Mouse (Mus musculus): ENCODE data around the gene Fmo5.
A peak's percentile ranks its signal among the peaks of the same experiment; 100 is the strongest.

Gene Fmo5

GRCm38 (mm10) chr3:97628391-97629001, at the start of gene Fmo5:
Fmo5 (plus strand) TSS chr3:97628804.
- no peak for DNase-seq

GRCm38 (mm10) chr3:97585383-97586160, 43.0 kb upstream of the Fmo5 start:
- peak; percentile 70 for DNase-seq

GRCm38 (mm10) chr3:97587656-97588055, 40.9 kb upstream of the Fmo5 start:
- DNase-seq: no peak

GRCm38 (mm10) chr3:97590699-97591098, 37.9 kb upstream of the Fmo5 start:
- DNase-seq: no peak

GRCm38 (mm10) chr3:97593089-97593488, 35.5 kb upstream of the Fmo5 start:
- DNase-seq: no peak

GRCm38 (mm10) chr3:97594140-97594539, 34.5 kb upstream of the Fmo5 start:
- DNase-seq: no peak

GRCm38 (mm10) chr3:97595066-97595465, 33.5 kb upstream of the Fmo5 start:
- DNase-seq: no peak

- no peak for DNase-seq
These were observed 31.8 kb upstream of the Fmo5 start for GRCm38 (mm10) chr3:97596796-97597195.

GRCm38 (mm10) chr3:97600050-97600832, 28.4 kb upstream of the Fmo5 start:
- DNase-seq: no peak

- DNase-seq: no peak
These were observed 19.3 kb upstream of the Fmo5 start for GRCm38 (mm10) chr3:97609201-97609844.

GRCm38 (mm10) chr3:97609845-97610410, 18.7 kb upstream of the Fmo5 start, which contains the start of gene Chd1l:
Chd1l (minus strand) TSS chr3:97610203.
- peak; percentile 93 for DNase-seq

GRCm38 (mm10) chr3:97611021-97611420, 17.6 kb upstream of the Fmo5 start:
- DNase-seq: no peak

GRCm38 (mm10) chr3:97615154-97615553, 13.4 kb upstream of the Fmo5 start:
- no peak for DNase-seq

- no peak for DNase-seq
These were observed 12.7 kb upstream of the Fmo5 start for GRCm38 (mm10) chr3:97615933-97616332.

GRCm38 (mm10) chr3:97617091-97617825, 11.3 kb upstream of the Fmo5 start:
- no peak for DNase-seq

- DNase-seq: no peak
These were observed 10.7 kb upstream of the Fmo5 start for GRCm38 (mm10) chr3:97617899-97618298.

- no peak for DNase-seq
These were observed 7.9 kb upstream of the Fmo5 start for GRCm38 (mm10) chr3:97620657-97621056.

GRCm38 (mm10) chr3:97624611-97625010, 4.0 kb upstream of the Fmo5 start:
- DNase-seq: no peak

GRCm38 (mm10) chr3:97627893-97628292, 711 bp upstream of the Fmo5 start:
- DNase-seq: no peak

- DNase-seq: no peak
These were observed 1.3 kb downstream of the Fmo5 start for GRCm38 (mm10) chr3:97629941-97630340.

- no peak for DNase-seq
These were observed 2.1 kb downstream of the Fmo5 start for GRCm38 (mm10) chr3:97630746-97631145.

- no peak for DNase-seq
These were observed 2.8 kb downstream of the Fmo5 start for GRCm38 (mm10) chr3:97631258-97631860.
